Mouse (Mus musculus) liver, postnatal 0 days (tissue): ENCODE data around the gene Igfbpl1. TPM values are rescaled to one million over a fixed set of nuclear protein-coding genes. Genes with fewer than 3 reads are reported as not detected.

Source experiments
- ATAC-seq: fragments of 200-750 bp; cut with Nextera tagmentation; 2 replicates; pipeline ENCODE4 v1.8.0; 2017; ENCODE audit warnings: mild to moderate bottlenecking, moderate library complexity
- DNase-seq: peaks from one replicate; pipeline ENCODE4 v3.0.0-alpha.2; 2016
- H3K27ac ChIP-seq: fragments of 300-500 bp; sonication (generic); 2 replicates; pipeline ENCODE4 v1.5.1; 2014; ENCODE audit warnings: antibody characterized with exemption, moderate library complexity, mild to moderate bottlenecking, low read depth
- H3K27me3 ChIP-seq: fragments of 300-500 bp; sonication (generic); 2 replicates; pipeline ENCODE4 v1.6.1; 2014; ENCODE audit warnings: low read length, control low read depth, mixed read lengths; ENCODE audit not compliant: insufficient read depth
- H3K36me3 ChIP-seq: fragments of 300-500 bp; sonication (generic); replicated peaks from 2 replicates; pipeline ENCODE4 v1.6.1; 2014; ENCODE audit warnings: mild to moderate bottlenecking, control low read depth, low read length, moderate library complexity, mixed read lengths; ENCODE audit not compliant: insufficient read depth
- H3K4me1 ChIP-seq: fragments of 300-500 bp; sonication (generic); 2 replicates; pipeline ENCODE4 v1.6.1; 2014; ENCODE audit warnings: antibody characterized with exemption, mild to moderate bottlenecking, control low read depth; ENCODE audit not compliant: insufficient read depth
- H3K4me2 ChIP-seq: fragments of 300-500 bp; sonication (generic); 2 replicates; pipeline ENCODE4 v1.6.1; 2014; ENCODE audit warnings: low read depth, mild to moderate bottlenecking, low read length, moderate library complexity, mixed read lengths
- H3K4me3 ChIP-seq: fragments of 300-500 bp; sonication (generic); 2 replicates; pipeline ENCODE4 v1.5.1; 2014; ENCODE audit warnings: low read depth, low read length
- H3K9ac ChIP-seq: fragments of 300-500 bp; sonication (generic); replicated peaks from 2 replicates; pipeline ENCODE4 v1.6.1; 2014; ENCODE audit warnings: mild to moderate bottlenecking, moderate library complexity
- H3K9me3 ChIP-seq: fragments of 300-500 bp; sonication (generic); 2 replicates; pipeline ENCODE4 v1.6.1; 2016; ENCODE audit warnings: mild to moderate bottlenecking, control low read depth, low read length, mixed read lengths
- CTCF ChIP-seq: sonication (generic); IDR thresholded peaks from 2 replicates; pipeline ENCODE4 v1.5.1; 2016; ENCODE audit warnings: antibody characterized with exemption, low read depth
- EP300 ChIP-seq: IDR thresholded peaks from 2 replicates; pipeline ENCODE4 v1.6.1; 2016; ENCODE audit warnings: antibody characterized with exemption, low read depth, mild to moderate bottlenecking
- WGBS: fragments of 180-500 bp; shearing (Covaris S2); extraction: QIAGEN DNeasy Blood & Tissue Kit; methylation state at CpG from one replicate; pipeline ENCODE4 v1.1.7; 2014; ENCODE audit not compliant: insufficient replicate concordance; 5-methylcytosine and 5-hydroxymethylcytosine counted together
- polyA plus RNA-seq: library from polyadenylated mRNA; unstranded; fragments of >200 nt; fragmentation: Nextera tagmentation; extraction: Ambion mirVana; gene quantifications from 2 replicates; pipeline ENCODE4 v1.2.1, GENCODE M21; 2015

Igfbpl1 gene
- polyA plus RNA-seq, 1 experiment from 2014 or later = not detected

GRCm38 (mm10) chr4:45815542-45815941 is 11.2 kb downstream of the Igfbpl1 start:
- peaks cover 3% of the 10 kb centered on the region; the same call in 1 of the 2 replicates for H3K4me1 ChIP-seq
- no peaks in the 10 kb centered on the region for H3K27me3 ChIP-seq
- no peak overlapping the region for H3K27ac ChIP-seq
- 45% methylated on average over 7 of the region's 7 CpGs for WGBS
- DNase-seq (peak; percentile 44), ATAC-seq (no peak)
- H3K9ac ChIP-seq = no peak overlapping the region
- H3K4me2 ChIP-seq = no peak overlapping the region
- H3K4me3 ChIP-seq = no peak overlapping the region
- no peaks in the 10 kb centered on the region for H3K9me3 ChIP-seq
- TF ChIP-seq CTCF = peak; percentile 63
- TF ChIP-seq EP300 = no peak
- H3K36me3 ChIP-seq = no peaks in the 10 kb centered on the region

- no peaks in the 10 kb centered on the region for H3K9me3 ChIP-seq
- DNase-seq (no peak), ATAC-seq (no peak)
- TF ChIP-seq CTCF (no peak), EP300 (no peak)
- no peak overlapping the region for H3K4me2 ChIP-seq
- no peak overlapping the region for H3K27ac ChIP-seq
- no peaks in the 10 kb centered on the region for H3K27me3 ChIP-seq
- WGBS = 33% methylated on average over 8 of the region's 8 CpGs
- no peak overlapping the region for H3K9ac ChIP-seq
- H3K4me1 ChIP-seq = no peaks in the 10 kb centered on the region
- no peaks in the 10 kb centered on the region for H3K36me3 ChIP-seq
- H3K4me3 ChIP-seq = no peak overlapping the region
Measured at GRCm38 (mm10) chr4:45811250-45811649, 15.5 kb downstream of the Igfbpl1 start.

- no peak overlapping the region for H3K27ac ChIP-seq
- H3K4me1 ChIP-seq = no peaks in the 10 kb centered on the region
- WGBS = 53% methylated on average over 7 of the region's 7 CpGs
- DNase-seq (no peak), ATAC-seq (no peak)
- no peaks in the 10 kb centered on the region for H3K27me3 ChIP-seq
- H3K36me3 ChIP-seq = no peaks in the 10 kb centered on the region
- no peaks in the 10 kb centered on the region for H3K9me3 ChIP-seq
- TF ChIP-seq EP300 (no peak), CTCF (no peak)
- H3K9ac ChIP-seq = no peak overlapping the region
- H3K4me3 ChIP-seq = no peak overlapping the region
- H3K4me2 ChIP-seq = no peak overlapping the region
Measured at GRCm38 (mm10) chr4:45808034-45808433, 18.7 kb downstream of the Igfbpl1 start.

- DNase-seq (no peak), ATAC-seq (no peak)
- H3K4me3 ChIP-seq = no peak overlapping the region
- H3K4me2 ChIP-seq = no peak overlapping the region
- peaks cover 9% of the 10 kb centered on the region for H3K4me1 ChIP-seq
- TF ChIP-seq EP300 (no peak), CTCF (no peak)
- H3K27ac ChIP-seq = no peak overlapping the region
- H3K27me3 ChIP-seq = no peaks in the 10 kb centered on the region
- WGBS = 86% methylated on average over 14 of the region's 14 CpGs
- H3K9me3 ChIP-seq = no peaks in the 10 kb centered on the region
- no peak overlapping the region for H3K9ac ChIP-seq
- 0 out of 2 replicates have a peak, but pooled peaks cover 2% of the 10 kb centered on the region for H3K36me3 ChIP-seq
Measured at GRCm38 (mm10) chr4:45802900-45803299, 23.8 kb downstream of the Igfbpl1 start.

GRCm38 (mm10) chr4:45799956-45800537 is 26.7 kb downstream of the Igfbpl1 start:
- H3K27ac ChIP-seq = peak overlapping the region; percentile 78
- no peaks in the 10 kb centered on the region for H3K9me3 ChIP-seq
- H3K4me1 ChIP-seq = peaks cover 9% of the 10 kb centered on the region
- peak; percentile 27 for ATAC-seq
- peak overlapping the region; percentile 26; the same call in 1 of the 2 replicates for H3K9ac ChIP-seq
- H3K4me2 ChIP-seq = peak overlapping the region; percentile 80
- 12% methylated on average over 3 of the region's 3 CpGs for WGBS
- H3K4me3 ChIP-seq = peak overlapping the region; percentile 3; the same call in 1 of the 2 replicates
- H3K36me3 ChIP-seq = 0 out of 2 replicates have a peak, but pooled peaks cover 2% of the 10 kb centered on the region
- no peaks in the 10 kb centered on the region for H3K27me3 ChIP-seq
- no peak for TF ChIP-seq EP300
- TF ChIP-seq CTCF = no peak
- no peak for DNase-seq

- Histone ChIP-seq H3K9ac (peak within 1 kb of the TSS; percentile 59), H3K36me3 (0 out of 2 replicates have a peak, but pooled peaks cover 2% of the 10 kb centered on the region), H3K27me3 (no peaks in the 10 kb centered on the region), H3K4me2 (peak within 1 kb of the TSS; percentile 80), H3K4me1 (peaks cover 9% of the 10 kb centered on the region), H3K9me3 (no peaks in the 10 kb centered on the region), H3K4me3 (peak within 1 kb of the TSS; percentile 58), H3K27ac (peak within 1 kb of the TSS; percentile 78)
- under 1% methylated on average over 26 of the region's 26 CpGs for WGBS
- peak; percentile 86 for ATAC-seq
- TF ChIP-seq CTCF = no peak
- no peak for TF ChIP-seq EP300
- peak; percentile 84 for DNase-seq
Measured at GRCm38 (mm10) chr4:45798964-45799363, 27.8 kb downstream of the Igfbpl1 start, which contains the start of gene Aldh1b1. Gene Aldh1b1, plus strand, starts transcription at chr4:45799022.
